Mouse (Mus musculus) thymus, adult 2 months (tissue): ENCODE measurements around the gene Minos1. TPM values are rescaled to one million over a fixed set of nuclear protein-coding genes. Genes with fewer than 3 reads are reported as not detected.

Source experiments
- DNase-seq: peaks from one replicate; pipeline ENCODE4 v3.0.0; 2021
- H3K27ac ChIP-seq: fragments of 200-500 bp; 2 replicates; pipeline ENCODE4 v1.5.1; 2012; ENCODE audit warnings: low read length, control low read depth; ENCODE audit not compliant: control insufficient read depth, insufficient read depth
- H3K27me3 ChIP-seq: fragments of 200-500 bp; 2 replicates; pipeline ENCODE4 v1.6.1; 2012; ENCODE audit warnings: mild to moderate bottlenecking, low read length, moderate library complexity, mixed read lengths; ENCODE audit not compliant: control insufficient read depth, insufficient read depth
- H3K36me3 ChIP-seq: fragments of 200-500 bp; 2 replicates; pipeline ENCODE4 v1.6.1; 2012; ENCODE audit warnings: mild to moderate bottlenecking, low read length, moderate library complexity; ENCODE audit not compliant: control insufficient read depth, insufficient read depth
- H3K4me1 ChIP-seq: fragments of 200-500 bp; replicated peaks from 2 replicates; pipeline ENCODE4 v1.6.1; 2012; ENCODE audit warnings: low read length; ENCODE audit not compliant: control insufficient read depth, insufficient read depth
- H3K4me3 ChIP-seq: fragments of 200-500 bp; 2 replicates; pipeline ENCODE4 v1.5.1; 2012; ENCODE audit warnings: mild to moderate bottlenecking, low read length, control low read depth, moderate library complexity; ENCODE audit not compliant: control insufficient read depth, insufficient read depth
- CTCF ChIP-seq: fragments of 200-500 bp; IDR thresholded peaks from 2 replicates; pipeline ENCODE4 v1.5.1; 2012; ENCODE audit warnings: mild to moderate bottlenecking, control low read depth, low read length, moderate library complexity, borderline replicate concordance; ENCODE audit not compliant: control insufficient read depth, poor library complexity, insufficient read depth; ENCODE audit errors: extremely low read depth
- POLR2A ChIP-seq: fragments of 200-500 bp; IDR thresholded peaks from 2 replicates; pipeline ENCODE4 v1.6.1; 2012; ENCODE audit warnings: mild to moderate bottlenecking, low read length, control low read depth, moderate library complexity; ENCODE audit not compliant: control insufficient read depth, poor library complexity, insufficient read depth; ENCODE audit errors: extremely low read depth
- WGBS: fragments of 180-500 bp; shearing (Covaris S2); methylation state at CpG from one replicate; pipeline ENCODE4 v1.1.7; 2018; 5-methylcytosine and 5-hydroxymethylcytosine counted together
- polyA plus RNA-seq: library from polyadenylated mRNA; depleted of rRNA; stranded (reverse); fragments of >200 nt; gene quantifications from 2 replicates; pipeline ENCODE4 v1.2.3, GENCODE M21; 2012

The Minos1 gene
- polyA plus RNA-seq, 1 experiment, result 65.3 TPM

- Histone ChIP-seq H3K27me3 (no peaks in the 10 kb centered on the region), H3K27ac (no peak overlapping the region), H3K4me1 (no peaks in the 10 kb centered on the region), H3K36me3 (no peaks in the 10 kb centered on the region), H3K4me3 (no peak overlapping the region)
- whole genome bisulfite sequencing, result 81% methylated on average over 3 of the region's 3 CpGs
- TF ChIP-seq CTCF, result no peak
- TF ChIP-seq POLR2A, result no peak
- no peak for DNase-seq
These were observed 14.4 kb downstream of the Minos1 start for GRCm38 (mm10) chr4:139116356-139117063.

- Histone ChIP-seq H3K4me3 (no peak overlapping the region), H3K27me3 (no peaks in the 10 kb centered on the region), H3K4me1 (no peaks in the 10 kb centered on the region), H3K27ac (no peak overlapping the region), H3K36me3 (no peaks in the 10 kb centered on the region)
- 91% methylated on average over 5 of the region's 5 CpGs for WGBS
- TF ChIP-seq CTCF (no peak), POLR2A (no peak)
- no peak for DNase-seq
These were observed 15.2 kb downstream of the Minos1 start for GRCm38 (mm10) chr4:139115721-139116120.

- Histone ChIP-seq H3K27ac (no peak overlapping the region), H3K27me3 (no peaks in the 10 kb centered on the region), H3K4me3 (no peak overlapping the region), H3K4me1 (no peaks in the 10 kb centered on the region), H3K36me3 (no peaks in the 10 kb centered on the region)
- WGBS, result 94% methylated on average over 3 of the region's 3 CpGs
- TF ChIP-seq CTCF (no peak), POLR2A (no peak)
- DNase-seq, result no peak
These were observed 18.4 kb downstream of the Minos1 start for GRCm38 (mm10) chr4:139112482-139112881.

GRCm38 (mm10) chr4:139111421-139111820 is 19.5 kb downstream of the Minos1 start:
- TF ChIP-seq CTCF, result no peak
- TF ChIP-seq POLR2A, result no peak
- H3K4me3 ChIP-seq, result no peak overlapping the region
- H3K27ac ChIP-seq, result no peak overlapping the region
- 87% methylated on average over 3 of the region's 3 CpGs for WGBS
- no peaks in the 10 kb centered on the region for H3K4me1 ChIP-seq
- no peak for DNase-seq
- no peaks in the 10 kb centered on the region for H3K36me3 ChIP-seq
- H3K27me3 ChIP-seq, result no peaks in the 10 kb centered on the region

- WGBS, result 89% methylated on average over 3 of the region's 3 CpGs
- H3K27ac ChIP-seq, result no peak overlapping the region
- DNase-seq, result no peak
- H3K4me1 ChIP-seq, result no peaks in the 10 kb centered on the region
- H3K4me3 ChIP-seq, result no peak overlapping the region
- H3K36me3 ChIP-seq, result no peaks in the 10 kb centered on the region
- no peak for TF ChIP-seq POLR2A
- TF ChIP-seq CTCF, result no peak
- no peaks in the 10 kb centered on the region for H3K27me3 ChIP-seq
These were observed 20.1 kb downstream of the Minos1 start for GRCm38 (mm10) chr4:139110858-139111257.

- DNase-seq, result no peak
- Histone ChIP-seq H3K27me3 (no peaks in the 10 kb centered on the region), H3K36me3 (peaks cover 11% of the 10 kb centered on the region; the same call in 1 of the 2 replicates), H3K4me3 (no peak overlapping the region), H3K27ac (no peak overlapping the region), H3K4me1 (no peaks in the 10 kb centered on the region)
- TF ChIP-seq CTCF (no peak), POLR2A (no peak)
- 97% methylated on average over 1 of the region's 1 CpGs for WGBS
These were observed 25.5 kb downstream of the Minos1 start for GRCm38 (mm10) chr4:139105453-139105852.

- Histone ChIP-seq H3K4me3 (no peak overlapping the region), H3K4me1 (no peaks in the 10 kb centered on the region), H3K27ac (no peak overlapping the region), H3K36me3 (peaks cover 11% of the 10 kb centered on the region; the same call in 1 of the 2 replicates), H3K27me3 (no peaks in the 10 kb centered on the region)
- TF ChIP-seq CTCF (no peak), POLR2A (no peak)
- 95% methylated on average over 6 of the region's 6 CpGs for WGBS
- DNase-seq, result no peak
These were observed 29.4 kb downstream of the Minos1 start for GRCm38 (mm10) chr4:139101546-139101945.
